Mouse (Mus musculus): ENCODE measurements around the gene Wdr46. TPM values are rescaled to one million over a fixed set of nuclear protein-coding genes. Genes with fewer than 3 reads are reported as not detected.
"Not testable (repeated sequence)": the region's sequence is repeated elsewhere in the genome, so short reads cannot be mapped to it uniquely, and the experiment has no call there.

The Wdr46 gene
- total RNA-seq, 2 experiments from 2014 or later = 34.4 to 34.9 TPM

- DNase-seq = no peak
Observed at GRCm38 (mm10) chr17:33977861-33978557, 37.5 kb downstream of the Wdr46 start.

GRCm38 (mm10) chr17:33978631-33979031 is 38.2 kb downstream of the Wdr46 start:
- DNase-seq = peak; percentile 86 to 88

- no peak for DNase-seq
Observed at GRCm38 (mm10) chr17:33979512-33980050, 39.1 kb downstream of the Wdr46 start.

GRCm38 (mm10) chr17:33980181-33981035 is 39.9 kb downstream of the Wdr46 start:
- DNase-seq = no peak

DNA sequence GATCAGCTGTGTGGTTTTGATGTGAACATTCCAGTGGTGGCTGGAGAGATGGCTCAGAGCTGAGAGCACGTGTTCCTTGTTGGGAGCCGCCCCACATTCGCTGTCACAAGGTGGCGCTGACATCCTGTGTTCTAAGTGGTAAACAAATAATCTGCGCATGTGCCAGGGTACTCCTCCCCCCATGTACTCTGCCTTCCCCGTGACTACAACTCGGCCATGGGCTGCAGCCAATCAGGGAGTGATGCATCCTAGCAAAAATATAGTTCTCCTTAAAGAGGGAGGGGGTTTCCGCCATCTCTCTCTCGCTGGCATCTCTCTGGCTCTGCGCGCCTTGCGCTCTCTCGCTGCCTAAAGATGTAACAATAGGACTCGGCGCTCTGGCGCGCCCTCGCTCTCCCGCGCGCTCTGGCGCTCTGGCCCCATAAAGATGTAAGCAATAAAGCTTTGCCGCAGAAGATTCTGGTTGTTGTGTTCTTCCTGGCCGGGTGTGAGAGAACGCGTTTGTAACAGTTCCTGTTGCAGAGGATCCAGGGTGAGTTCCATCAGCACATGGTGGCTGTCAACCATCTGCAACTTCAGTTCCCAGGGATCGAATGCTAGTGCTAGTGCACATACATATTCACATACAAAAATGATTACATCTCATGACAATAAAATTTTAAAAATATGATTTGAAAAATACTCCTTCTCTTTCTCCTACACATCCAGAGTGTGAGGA is 40.9 kb downstream of the Wdr46 start:
- peak; percentile 84 to 86 for DNase-seq

DNA sequence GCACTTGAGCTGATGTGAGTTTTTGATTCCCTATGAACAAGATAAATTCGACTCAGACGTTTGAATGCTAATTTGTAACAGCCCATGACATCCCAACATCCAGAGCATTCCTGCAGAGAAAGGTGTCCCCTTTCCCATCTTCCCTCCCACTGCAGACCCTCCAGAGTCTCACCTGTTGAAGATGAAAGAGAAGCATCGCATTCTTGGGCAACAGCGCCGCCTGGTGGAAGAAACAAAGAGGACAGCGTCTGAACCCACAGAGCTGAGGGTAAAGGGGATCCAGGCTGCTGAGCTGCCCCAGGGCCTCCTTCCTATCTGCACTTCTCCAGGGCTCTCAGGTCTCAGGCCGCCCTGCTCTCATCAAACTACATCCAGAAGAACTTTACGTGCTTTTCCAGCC is 41.7 kb downstream of the Wdr46 start:
- DNase-seq = peak; percentile 67 to 69

- DNase-seq = peak; percentile 61 to 69
Observed at GRCm38 (mm10) chr17:33991788-33992664, 51.6 kb downstream of the Wdr46 start.

DNA sequence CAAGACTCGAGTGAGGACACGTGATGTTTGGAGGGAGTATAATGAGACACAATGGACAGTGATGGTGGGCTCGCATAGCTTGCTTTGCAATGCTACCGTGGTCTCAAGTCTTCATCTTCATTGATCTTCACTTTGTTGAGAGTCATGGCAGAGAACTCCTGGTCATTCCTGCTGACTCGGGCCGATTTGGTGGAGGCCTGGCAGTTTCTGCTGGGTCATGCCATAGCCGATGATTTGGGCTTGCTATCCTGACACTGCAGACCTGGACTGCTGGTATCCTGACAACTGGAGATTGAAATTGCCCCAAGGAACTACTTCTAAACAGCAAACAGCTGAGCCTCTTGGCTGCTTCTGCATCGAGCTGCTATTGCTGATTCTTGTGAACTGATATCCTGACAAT is 54.5 kb downstream of the Wdr46 start:
- DNase-seq = no peak

DNA sequence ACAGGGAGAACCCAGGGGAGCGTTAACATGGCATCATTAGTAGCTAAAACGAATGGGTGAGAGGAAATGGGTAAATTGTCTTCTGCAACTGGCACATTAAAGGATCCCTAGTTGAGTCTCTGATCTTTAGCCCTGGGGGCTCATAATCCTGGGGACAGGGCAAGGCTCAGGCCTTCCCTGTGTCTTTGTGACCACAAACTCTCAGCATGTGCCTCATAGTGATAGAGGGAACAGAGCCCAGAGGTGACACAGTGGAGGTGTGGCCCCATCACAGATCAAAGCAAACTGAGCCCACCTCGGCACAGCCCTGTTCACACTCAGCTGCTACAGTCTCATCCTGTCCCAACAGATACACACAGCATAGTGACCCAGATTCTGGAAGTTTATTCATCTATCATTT is 55.2 kb downstream of the Wdr46 start:
- DNase-seq = no peak

GRCm38 (mm10) chr17:33997025-33997424 is 56.6 kb downstream of the Wdr46 start:
- DNase-seq = not testable (repeated sequence)

- DNase-seq = not testable (repeated sequence)
Observed at GRCm38 (mm10) chr17:33998697-33999096, 58.2 kb downstream of the Wdr46 start.

Other genes with a start within 250 kb of the Wdr46 start
- gene March2, start 222.0 kb upstream of the Wdr46 start, total RNA-seq (2021) = 100 to 1,000 TPM in 1 of 2 experiments, 10 to 100 TPM in 1; 92.9 to 119 TPM
- 100 to 1,000 TPM; 231 to 299 TPM for gene Rab11b, start 180.1 kb upstream of the Wdr46 start, total RNA-seq (2021)
- 100 to 1,000 TPM in 1 of 2 experiments, 10 to 100 TPM in 1; 62.7 to 110 TPM for gene Angptl4, start 158.8 kb upstream of the Wdr46 start, total RNA-seq (2021)
- gene Kank3, start 130.1 kb upstream of the Wdr46 start, total RNA-seq (2021) = 10 to 100 TPM; 72.2 to 90.5 TPM
- 1,000 to 10,000 TPM; 1,486 to 1,511 TPM for gene Rps28, start 116.1 kb upstream of the Wdr46 start, total RNA-seq (2021)
- 100 to 1,000 TPM; 432 to 487 TPM for gene Ndufa7, start 116.1 kb upstream of the Wdr46 start, total RNA-seq (2021)
- 10 to 100 TPM; 30.8 to 47.3 TPM for gene Cd320, start 97.6 kb upstream of the Wdr46 start, total RNA-seq (2021)
- not detected for gene Gm7029, start 66.8 kb upstream of the Wdr46 start, total RNA-seq (2021)
- gene Kifc1, start 50.0 kb upstream of the Wdr46 start, total RNA-seq (2021) = 1 to 10 TPM; 3.3 to 4.4 TPM
- not detected for gene Platr17, start 35.5 kb upstream of the Wdr46 start, total RNA-seq (2021)
- 10 to 100 TPM; 29.2 to 30.2 TPM for gene Daxx, start 31.2 kb upstream of the Wdr46 start, total RNA-seq (2021)
- gene Tapbp, start 24.8 kb upstream of the Wdr46 start, total RNA-seq (2021) = 100 to 1,000 TPM; 178 to 181 TPM
- gene Zbtb22, start 24.8 kb upstream of the Wdr46 start, total RNA-seq (2021) = 10 to 100 TPM; 26.5 to 36.1 TPM
- gene Rgl2, start 11.1 kb upstream of the Wdr46 start, total RNA-seq (2021) = 10 to 100 TPM; 37.0 to 45.9 TPM
- gene Pfdn6, start 317 bp upstream of the Wdr46 start, total RNA-seq (2021) = 10 to 100 TPM; 89.2 to 90.6 TPM
- 1 to 10 TPM; 4.0 to 6.6 TPM for gene B3galt4, start 10.8 kb downstream of the Wdr46 start, total RNA-seq (2021)
- gene Vps52, start 15.2 kb downstream of the Wdr46 start, total RNA-seq (2021) = 10 to 100 TPM; 53.4 to 59.9 TPM
- gene Rps18, start 15.3 kb downstream of the Wdr46 start, total RNA-seq (2021) = 100 to 1,000 TPM; 791 to 792 TPM
- gene H2-K1, start 59.7 kb downstream of the Wdr46 start, total RNA-seq (2021) = 100 to 1,000 TPM; 459 to 574 TPM
- gene Ring1, start 84.0 kb downstream of the Wdr46 start, total RNA-seq (2021) = 10 to 100 TPM; 43.8 to 48.3 TPM
- 100 to 1,000 TPM; 243 to 247 TPM for gene H2-Ke6, start 87.4 kb downstream of the Wdr46 start, total RNA-seq (2021)
- 100 to 1,000 TPM; 165 to 198 TPM for gene Slc39a7, start 91.0 kb downstream of the Wdr46 start, total RNA-seq (2021)
- gene Rxrb, start 91.2 kb downstream of the Wdr46 start, total RNA-seq (2021) = 10 to 100 TPM; 53.5 to 55.7 TPM
- gene Col11a2, start 98.8 kb downstream of the Wdr46 start, total RNA-seq (2021) = 1 to 10 TPM; 1.2 to 2.2 TPM
- gene H2-Oa, start 151.7 kb downstream of the Wdr46 start, total RNA-seq (2021) = not detected
- gene H2-DMa, start 178.9 kb downstream of the Wdr46 start, total RNA-seq (2021) = 10 to 100 TPM; 11.4 to 12.7 TPM
- gene Brd2, start 182.0 kb downstream of the Wdr46 start, total RNA-seq (2021) = 100 to 1,000 TPM; 213 to 224 TPM
- gene H2-DMb2, start 202.6 kb downstream of the Wdr46 start, total RNA-seq (2021) = 1 to 10 TPM in 1 of 2 experiments, under 1 TPM in 1; 0.72 to 2.2 TPM
- gene H2-DMb1, start 212.4 kb downstream of the Wdr46 start, total RNA-seq (2021) = 1 to 10 TPM; 3.5 to 6.0 TPM
- gene Tap1, start 246.9 kb downstream of the Wdr46 start, total RNA-seq (2021) = 10 to 100 TPM; 12.5 to 23.0 TPM
- 10 to 100 TPM; 11.2 to 18.8 TPM for gene Psmb9, start 247.1 kb downstream of the Wdr46 start, total RNA-seq (2021)

All from adrenal gland, postnatal 36 days (tissue).